Mouse (Mus musculus) neural tube, embryonic 13.5 days (tissue): ENCODE measurements around the gene Tesk2. TPM values are rescaled to one million over a fixed set of nuclear protein-coding genes. Genes with fewer than 3 reads are reported as not detected.
A peak's percentile ranks its signal among the peaks of the same experiment; 100 is the strongest.

Experiments
- ATAC-seq: fragments of 200-750 bp; cut with Nextera tagmentation; 2 replicates; pipeline ENCODE4 v1.8.0; 2017; ENCODE audit warnings: low read depth, mild to moderate bottlenecking, moderate TSS enrichment, moderate library complexity
- H3K27ac ChIP-seq: fragments of 300-500 bp; sonication (generic); replicated peaks from 2 replicates; pipeline ENCODE4 v1.5.1; 2015; ENCODE audit warnings: moderate library complexity, mild to moderate bottlenecking, inconsistent platforms
- H3K27me3 ChIP-seq: fragments of 300-500 bp; sonication (generic); 2 replicates; pipeline ENCODE4 v1.6.1; 2015; ENCODE audit warnings: mild to moderate bottlenecking, inconsistent platforms
- H3K36me3 ChIP-seq: fragments of 300-500 bp; sonication (generic); 2 replicates; pipeline ENCODE4 v1.6.1; 2015; ENCODE audit warnings: mild to moderate bottlenecking, inconsistent platforms
- H3K4me1 ChIP-seq: fragments of 300-500 bp; sonication (generic); replicated peaks from 2 replicates; pipeline ENCODE4 v1.6.1; 2015; ENCODE audit warnings: inconsistent platforms
- H3K4me2 ChIP-seq: fragments of 300-500 bp; sonication (generic); 2 replicates; pipeline ENCODE4 v1.6.1; 2015; ENCODE audit warnings: inconsistent platforms, mild to moderate bottlenecking, moderate library complexity
- H3K4me3 ChIP-seq: fragments of 300-500 bp; sonication (generic); 2 replicates; pipeline ENCODE4 v1.5.1; 2015; ENCODE audit warnings: mild to moderate bottlenecking, inconsistent platforms
- H3K9ac ChIP-seq: fragments of 300-500 bp; sonication (generic); 2 replicates; pipeline ENCODE4 v1.6.1; 2015; ENCODE audit warnings: moderate library complexity, mild to moderate bottlenecking, inconsistent platforms
- H3K9me3 ChIP-seq: fragments of 300-500 bp; sonication (generic); 2 replicates; pipeline ENCODE4 v1.6.1; 2016; ENCODE audit warnings: inconsistent platforms
- WGBS: fragments of 180-500 bp; shearing (Covaris S2); methylation state at CpG from one replicate; pipeline ENCODE4 v1.1.7; 2015; 5-methylcytosine and 5-hydroxymethylcytosine counted together
- polyA plus RNA-seq: library from polyadenylated mRNA; unstranded; fragments of >200 nt; fragmentation: Nextera tagmentation; extraction: Ambion mirVana; gene quantifications from 2 replicates; pipeline ENCODE4 v1.2.1, GENCODE M21; 2015

The Tesk2 gene
- polyA plus RNA-seq, 1 experiment from 2014 or later, result 3.0 TPM

GRCm38 (mm10) chr4:116722230-116722629 is 1.5 kb downstream of the Tesk2 start:
- Histone ChIP-seq H3K4me3 (no peak overlapping the region), H3K36me3 (no peaks in the 10 kb centered on the region), H3K27me3 (peaks cover 10% of the 10 kb centered on the region; the same call in 1 of the 2 replicates), H3K27ac (no peak overlapping the region), H3K4me2 (peak overlapping the region; percentile 95), H3K4me1 (peaks cover 20% of the 10 kb centered on the region), H3K9me3 (no peaks in the 10 kb centered on the region), H3K9ac (0 out of 2 replicates have a peak overlapping the region, but pooled peaks have one; percentile 19)
- ATAC-seq, result no peak
- 32% methylated on average over 7 of the region's 7 CpGs for WGBS

GRCm38 (mm10) chr4:116725444-116725843 is 4.7 kb downstream of the Tesk2 start:
- Histone ChIP-seq H3K27me3 (peaks cover 10% of the 10 kb centered on the region; the same call in 1 of the 2 replicates), H3K4me2 (no peak overlapping the region), H3K27ac (no peak overlapping the region), H3K9ac (no peak overlapping the region), H3K9me3 (no peaks in the 10 kb centered on the region), H3K4me1 (peaks cover 14% of the 10 kb centered on the region; the same call in 1 of the 2 replicates), H3K4me3 (no peak overlapping the region), H3K36me3 (no peaks in the 10 kb centered on the region)
- 81% methylated on average over 5 of the region's 5 CpGs for WGBS
- ATAC-seq, result no peak

GRCm38 (mm10) chr4:116727401-116727800 is 6.7 kb downstream of the Tesk2 start:
- Histone ChIP-seq H3K9ac (no peak overlapping the region), H3K4me2 (no peak overlapping the region), H3K9me3 (no peaks in the 10 kb centered on the region), H3K27me3 (peaks cover 5% of the 10 kb centered on the region; the same call in 1 of the 2 replicates), H3K27ac (no peak overlapping the region), H3K4me3 (no peak overlapping the region), H3K4me1 (peaks cover 2% of the 10 kb centered on the region; the same call in 1 of the 2 replicates), H3K36me3 (no peaks in the 10 kb centered on the region)
- no peak for ATAC-seq
- 80% methylated on average over 3 of the region's 3 CpGs for WGBS

GRCm38 (mm10) chr4:116729532-116729931 is 8.8 kb downstream of the Tesk2 start:
- H3K4me3 ChIP-seq, result no peak overlapping the region
- H3K9ac ChIP-seq, result no peak overlapping the region
- no peak overlapping the region for H3K4me2 ChIP-seq
- H3K27me3 ChIP-seq, result no peaks in the 10 kb centered on the region
- 92% methylated on average over 3 of the region's 3 CpGs for WGBS
- no peak overlapping the region for H3K27ac ChIP-seq
- no peak for ATAC-seq
- no peaks in the 10 kb centered on the region for H3K9me3 ChIP-seq
- H3K36me3 ChIP-seq, result no peaks in the 10 kb centered on the region
- H3K4me1 ChIP-seq, result no peaks in the 10 kb centered on the region

GRCm38 (mm10) chr4:116731077-116731476 is 10.3 kb downstream of the Tesk2 start:
- Histone ChIP-seq H3K27ac (no peak overlapping the region), H3K9me3 (no peaks in the 10 kb centered on the region), H3K4me3 (no peak overlapping the region), H3K9ac (no peak overlapping the region), H3K4me1 (no peaks in the 10 kb centered on the region), H3K27me3 (no peaks in the 10 kb centered on the region), H3K36me3 (no peaks in the 10 kb centered on the region), H3K4me2 (no peak overlapping the region)
- 90% methylated on average over 9 of the region's 9 CpGs for whole genome bisulfite sequencing
- no peak for ATAC-seq

GRCm38 (mm10) chr4:116732355-116732754 is 11.6 kb downstream of the Tesk2 start:
- H3K4me1 ChIP-seq, result no peaks in the 10 kb centered on the region
- H3K27me3 ChIP-seq, result no peaks in the 10 kb centered on the region
- no peak overlapping the region for H3K9ac ChIP-seq
- no peaks in the 10 kb centered on the region for H3K36me3 ChIP-seq
- 89% methylated on average over 5 of the region's 5 CpGs for WGBS
- H3K4me2 ChIP-seq, result no peak overlapping the region
- no peak overlapping the region for H3K4me3 ChIP-seq
- no peaks in the 10 kb centered on the region for H3K9me3 ChIP-seq
- ATAC-seq, result no peak
- H3K27ac ChIP-seq, result no peak overlapping the region

GRCm38 (mm10) chr4:116734996-116735395 is 14.2 kb downstream of the Tesk2 start:
- H3K9me3 ChIP-seq, result no peaks in the 10 kb centered on the region
- H3K36me3 ChIP-seq, result no peaks in the 10 kb centered on the region
- no peaks in the 10 kb centered on the region for H3K27me3 ChIP-seq
- ATAC-seq, result no peak
- H3K9ac ChIP-seq, result no peak overlapping the region
- no peak overlapping the region for H3K27ac ChIP-seq
- H3K4me3 ChIP-seq, result no peak overlapping the region
- H3K4me1 ChIP-seq, result no peaks in the 10 kb centered on the region
- H3K4me2 ChIP-seq, result no peak overlapping the region
- 96% methylated on average over 2 of the region's 2 CpGs for WGBS

- no peak overlapping the region for H3K9ac ChIP-seq
- H3K4me1 ChIP-seq, result no peaks in the 10 kb centered on the region
- H3K4me2 ChIP-seq, result no peak overlapping the region
- no peak overlapping the region for H3K27ac ChIP-seq
- H3K36me3 ChIP-seq, result no peaks in the 10 kb centered on the region
- WGBS, result 86% methylated on average over 9 of the region's 9 CpGs
- no peaks in the 10 kb centered on the region for H3K9me3 ChIP-seq
- no peak overlapping the region for H3K4me3 ChIP-seq
- ATAC-seq, result no peak
- no peaks in the 10 kb centered on the region for H3K27me3 ChIP-seq
Observed at GRCm38 (mm10) chr4:116738972-116739751, 18.4 kb downstream of the Tesk2 start.

GRCm38 (mm10) chr4:116749750-116750149 is 29.0 kb downstream of the Tesk2 start:
- ATAC-seq, result no peak
- no peak overlapping the region for H3K4me3 ChIP-seq
- H3K4me1 ChIP-seq, result no peaks in the 10 kb centered on the region
- H3K9me3 ChIP-seq, result no peaks in the 10 kb centered on the region
- H3K36me3 ChIP-seq, result no peaks in the 10 kb centered on the region
- H3K27ac ChIP-seq, result no peak overlapping the region
- no peaks in the 10 kb centered on the region for H3K27me3 ChIP-seq
- H3K9ac ChIP-seq, result no peak overlapping the region
- WGBS, result 79% methylated on average over 2 of the region's 2 CpGs
- no peak overlapping the region for H3K4me2 ChIP-seq

GRCm38 (mm10) chr4:116761914-116762313 is 41.2 kb downstream of the Tesk2 start:
- Histone ChIP-seq H3K9ac (no peak overlapping the region), H3K9me3 (no peaks in the 10 kb centered on the region), H3K27me3 (no peaks in the 10 kb centered on the region), H3K4me1 (no peaks in the 10 kb centered on the region), H3K36me3 (no peaks in the 10 kb centered on the region), H3K27ac (no peak overlapping the region), H3K4me2 (no peak overlapping the region), H3K4me3 (no peak overlapping the region)
- WGBS, result 86% methylated on average over 2 of the region's 2 CpGs
- ATAC-seq, result no peak

- WGBS, result 91% methylated on average over 5 of the region's 5 CpGs
- no peak overlapping the region for H3K27ac ChIP-seq
Observed at GRCm38 (mm10) chr4:116764001-116764400, 43.3 kb downstream of the Tesk2 start.

GRCm38 (mm10) chr4:116768510-116768909 is 47.8 kb downstream of the Tesk2 start:
- no peak overlapping the region for H3K4me3 ChIP-seq
- no peaks in the 10 kb centered on the region for H3K4me1 ChIP-seq
- no peaks in the 10 kb centered on the region for H3K27me3 ChIP-seq
- H3K36me3 ChIP-seq, result no peaks in the 10 kb centered on the region
- H3K4me2 ChIP-seq, result no peak overlapping the region
- no peak for ATAC-seq
- H3K27ac ChIP-seq, result no peak overlapping the region
- 88% methylated on average over 5 of the region's 5 CpGs for WGBS
- no peaks in the 10 kb centered on the region for H3K9me3 ChIP-seq
- no peak overlapping the region for H3K9ac ChIP-seq

More at GRCm38 (mm10) chr4:116764001-116764400, 43.3 kb downstream of the Tesk2 start:
- H3K4me1 ChIP-seq, result no peaks in the 10 kb centered on the region
- H3K27me3 ChIP-seq, result no peaks in the 10 kb centered on the region
- ATAC-seq, result no peak
- H3K36me3 ChIP-seq, result no peaks in the 10 kb centered on the region
- no peak overlapping the region for H3K9ac ChIP-seq
- H3K4me2 ChIP-seq, result no peak overlapping the region
- H3K9me3 ChIP-seq, result no peaks in the 10 kb centered on the region
- H3K4me3 ChIP-seq, result no peak overlapping the region

GRCm38 (mm10) chr4:116769060-116769459 is 48.3 kb downstream of the Tesk2 start:
- Histone ChIP-seq H3K4me3 (no peak overlapping the region), H3K4me1 (no peaks in the 10 kb centered on the region), H3K9ac (no peak overlapping the region), H3K4me2 (no peak overlapping the region), H3K36me3 (no peaks in the 10 kb centered on the region), H3K27ac (no peak overlapping the region), H3K27me3 (no peaks in the 10 kb centered on the region), H3K9me3 (no peaks in the 10 kb centered on the region)
- no peak for ATAC-seq
